Mouse (Mus musculus) ovary, postnatal 36 days (tissue): ENCODE measurements around the gene Col24a1.

Experiments used
- DNase-seq: peaks from one replicate; pipeline ENCODE4 v3.0.0; 2022; ENCODE audit warnings: low spot score, mixed read lengths

The Col24a1 gene

DNA sequence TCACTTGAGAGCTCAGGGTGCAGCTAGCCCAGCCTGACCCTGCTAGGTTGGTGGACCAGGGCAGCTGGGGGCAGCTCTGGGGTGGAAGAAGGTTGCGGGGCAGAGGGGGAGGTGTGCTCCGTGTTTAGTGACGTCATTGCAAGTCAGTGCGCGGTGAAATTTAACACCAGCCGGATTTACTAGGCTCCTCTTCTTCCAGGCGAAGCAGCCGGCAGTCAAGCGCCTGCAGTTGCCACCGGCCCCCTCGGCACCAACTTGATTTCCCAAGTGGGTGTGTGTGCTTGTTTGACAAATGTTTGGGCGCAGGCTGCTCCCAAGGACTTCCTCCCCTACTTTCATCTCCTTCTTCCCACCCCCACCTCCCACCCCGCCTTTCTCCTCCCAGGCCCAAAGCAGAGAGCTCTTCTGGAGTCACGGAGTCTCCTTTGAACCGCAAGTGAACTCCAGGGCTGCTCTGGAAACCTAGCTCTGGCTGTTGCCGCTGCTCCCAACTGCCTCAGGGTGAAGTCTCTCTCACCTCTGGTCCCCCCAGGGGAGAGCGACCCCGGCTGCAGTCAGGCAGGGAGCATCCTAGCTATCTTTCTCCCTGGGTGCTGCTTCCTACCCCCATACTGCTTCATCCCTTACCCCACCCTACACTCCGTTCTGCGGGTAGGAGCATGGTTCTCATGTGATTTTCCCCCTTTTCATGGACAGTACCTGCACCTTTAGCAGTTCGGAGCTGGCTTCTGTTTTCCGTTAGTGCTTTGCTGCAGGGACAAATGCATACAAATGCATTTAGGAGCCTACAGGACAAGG is at the start of gene Col24a1:
Col24a1 (plus strand) TSS at position 136 of the 798 bp plus-strand sequence.
- DNase-seq, result peak; percentile 23

DNA sequence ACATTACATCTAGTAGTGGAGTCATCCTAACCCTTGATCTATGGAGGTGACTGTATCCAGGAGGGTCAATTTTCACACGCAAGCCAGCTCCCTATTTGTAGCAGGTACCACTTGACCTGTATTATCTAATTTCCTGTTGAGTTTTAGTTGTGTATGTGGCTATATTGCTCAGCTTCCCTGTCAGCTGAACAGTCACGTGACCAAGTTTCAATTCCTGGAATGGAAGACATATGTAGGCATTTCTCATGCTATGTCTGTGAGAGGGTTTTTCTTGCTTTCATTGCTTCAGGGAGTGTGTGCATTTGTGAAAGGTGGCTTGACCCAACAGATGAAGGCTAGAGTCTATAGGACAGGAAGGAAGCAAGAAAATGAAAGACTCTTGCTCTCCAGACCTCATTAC is 44.2 kb upstream of the Col24a1 start:
- DNase-seq, result no peak

DNA sequence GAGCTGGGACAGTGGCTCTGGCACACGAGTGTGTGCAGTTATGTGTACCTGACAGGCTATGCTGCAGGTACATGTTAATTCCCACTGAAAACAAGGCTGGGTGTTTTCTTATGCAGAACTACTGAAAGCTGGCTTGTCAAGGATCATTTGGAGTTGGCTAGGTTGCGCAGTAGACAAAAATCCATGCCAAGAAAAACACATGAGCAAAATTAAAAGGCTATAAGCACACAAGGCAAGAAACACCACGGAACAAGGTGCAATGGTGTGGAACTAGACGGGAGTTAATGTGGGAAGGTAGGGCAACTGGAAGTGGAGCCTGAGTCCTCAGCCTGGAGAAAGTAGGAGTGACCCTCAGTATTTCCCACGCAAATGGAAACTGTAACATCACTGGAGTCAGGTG is 39.2 kb upstream of the Col24a1 start:
- DNase-seq, result no peak

GRCm38 (mm10) chr3:145254764-145255396 is 37.4 kb upstream of the Col24a1 start:
- DNase-seq, result no peak

DNA sequence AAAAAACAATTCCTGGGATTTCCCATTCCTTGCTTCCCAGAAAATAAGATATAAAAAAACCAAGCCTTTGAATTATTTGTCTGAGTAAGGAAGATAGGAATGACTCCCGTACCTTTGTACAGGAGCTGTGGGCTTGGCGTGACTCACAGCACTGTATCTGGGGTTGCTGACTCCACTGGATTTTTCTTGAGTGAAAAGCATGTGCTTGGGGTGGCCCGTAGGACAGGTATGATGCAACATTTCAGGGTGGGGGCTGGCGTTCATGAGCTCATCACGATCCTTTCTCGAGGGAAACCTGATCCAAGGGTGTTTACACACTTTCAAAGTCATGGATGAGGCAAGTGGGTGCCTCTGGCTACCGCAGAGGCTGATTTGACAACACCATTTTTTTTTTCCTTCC is 35.6 kb upstream of the Col24a1 start:
- DNase-seq, result no peak

GRCm38 (mm10) chr3:145259678-145260077 is 32.6 kb upstream of the Col24a1 start:
- DNase-seq, result no peak

- DNase-seq, result no peak
Measured at GRCm38 (mm10) chr3:145263131-145263530, 29.1 kb upstream of the Col24a1 start.

- no peak for DNase-seq
Measured at GRCm38 (mm10) chr3:145268066-145268465, 24.2 kb upstream of the Col24a1 start.

DNA sequence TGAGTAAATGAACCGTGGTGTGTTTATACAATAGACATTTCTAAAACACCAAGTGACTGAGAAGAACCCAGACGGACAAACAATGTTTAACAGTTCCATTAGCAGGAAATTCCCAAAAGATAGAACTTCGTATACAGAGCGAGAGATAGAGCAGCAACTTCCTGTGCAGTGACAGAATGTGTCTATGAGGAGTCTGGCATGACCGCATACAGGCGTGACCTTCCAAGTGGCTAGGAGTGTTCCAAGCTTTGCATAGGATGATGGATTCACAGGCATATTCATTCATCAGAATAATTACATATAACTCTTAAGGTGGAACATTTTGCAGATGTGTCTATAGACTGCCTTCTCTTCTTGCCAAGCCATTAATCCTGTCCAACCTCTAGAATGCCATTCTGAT is 18.1 kb upstream of the Col24a1 start:
- no peak for DNase-seq

- peak; percentile 4 for DNase-seq
Measured at GRCm38 (mm10) chr3:145293207-145293606, 935 bp downstream of the Col24a1 start.

- no peak for DNase-seq
Measured at GRCm38 (mm10) chr3:145293623-145294307, 1.5 kb downstream of the Col24a1 start.

- no peak for DNase-seq
Measured at GRCm38 (mm10) chr3:145299980-145300591, 7.8 kb downstream of the Col24a1 start.

DNA sequence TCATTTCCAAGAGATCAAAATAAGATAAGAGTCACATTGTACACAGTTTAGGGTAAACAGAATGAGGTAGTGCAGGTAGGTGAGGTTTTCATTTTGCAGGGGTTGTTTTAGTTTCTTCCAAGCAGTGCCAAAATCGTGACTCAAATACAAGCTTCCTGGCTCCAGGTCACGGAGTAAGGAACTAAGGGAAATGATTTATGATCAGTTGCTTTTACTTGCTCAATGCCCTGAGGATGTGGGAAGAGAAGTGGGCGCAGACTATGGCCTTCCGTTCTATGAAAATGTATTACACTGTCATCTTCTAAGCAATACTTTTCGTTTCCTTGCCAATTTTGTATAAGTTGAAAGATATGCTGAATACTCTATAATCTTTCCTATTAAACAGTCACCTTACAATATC is 13.0 kb downstream of the Col24a1 start:
- DNase-seq, result no peak

DNA sequence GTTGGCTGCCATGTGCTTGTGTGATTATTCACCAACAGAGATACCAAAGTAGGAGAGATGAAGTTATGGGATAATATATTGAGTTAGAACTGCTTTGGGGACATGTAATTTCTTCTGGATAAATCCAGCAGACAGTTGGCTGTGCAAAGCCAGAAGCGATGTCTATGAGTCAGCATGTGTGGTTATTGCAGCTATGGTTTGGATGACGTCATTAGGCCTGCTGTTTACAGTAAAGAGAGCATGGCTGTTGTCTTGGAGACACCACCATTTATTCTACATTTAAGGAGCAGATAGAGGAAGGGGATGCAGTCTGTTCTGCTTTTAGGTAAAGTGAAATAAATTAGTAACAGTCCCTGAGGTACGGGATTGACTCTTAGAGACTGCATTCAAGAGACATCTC is 14.9 kb downstream of the Col24a1 start:
- DNase-seq, result no peak

DNA sequence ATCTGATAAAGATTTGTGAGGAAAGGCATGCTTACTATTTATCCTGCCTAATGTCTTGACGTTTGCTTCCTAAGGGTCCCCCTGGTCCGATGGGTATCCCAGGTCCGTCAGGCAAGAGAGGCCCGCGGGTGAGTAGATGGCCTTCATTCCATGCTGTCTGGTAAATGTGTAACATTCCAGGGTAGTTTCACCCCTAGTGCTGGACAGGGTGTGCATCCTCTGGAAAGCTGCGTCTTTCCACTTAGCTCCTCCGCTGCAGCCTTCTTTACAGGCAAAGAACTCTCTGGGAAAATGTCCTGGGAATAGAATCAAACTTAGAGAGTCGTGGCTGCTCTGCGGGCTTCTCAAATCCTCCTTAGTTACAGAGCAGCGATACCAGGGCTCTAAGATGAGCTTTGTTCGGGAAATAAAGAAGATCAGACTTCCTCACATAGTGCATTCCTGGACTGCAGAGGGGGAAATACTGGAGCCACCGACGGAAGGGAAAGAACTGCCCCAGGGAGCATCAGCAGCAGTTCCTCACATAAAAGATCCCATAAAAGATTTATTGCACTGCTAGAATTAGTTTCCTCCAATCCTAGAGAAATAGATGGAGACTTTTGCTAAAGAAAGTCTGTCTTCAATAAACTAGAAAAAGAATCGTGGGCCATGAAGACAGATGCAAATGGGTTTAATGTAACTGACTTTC is 28.5 kb downstream of the Col24a1 start:
- no peak for DNase-seq

- DNase-seq, result no peak
Measured at GRCm38 (mm10) chr3:145325402-145325801, 33.1 kb downstream of the Col24a1 start.

GRCm38 (mm10) chr3:145331642-145332041 is 39.4 kb downstream of the Col24a1 start:
- DNase-seq, result no peak

DNA sequence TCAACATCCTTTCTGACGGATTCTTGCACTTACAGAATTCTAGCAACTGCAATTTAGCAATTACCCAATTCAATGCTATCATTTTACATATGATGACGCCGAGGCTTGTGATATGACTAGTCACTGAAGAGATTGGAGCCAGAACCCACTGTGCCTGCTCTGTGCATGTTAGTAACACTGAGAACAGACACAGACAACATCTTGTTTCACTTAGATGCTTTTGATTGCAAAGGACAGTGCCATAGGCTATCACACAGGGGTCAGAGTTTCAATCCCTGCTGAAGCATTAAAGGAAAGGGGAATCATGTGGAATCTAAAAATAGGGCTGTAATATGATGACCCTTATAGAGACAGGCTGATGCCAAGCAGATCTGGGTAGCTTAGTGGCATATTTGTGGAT is 41.8 kb downstream of the Col24a1 start:
- no peak for DNase-seq

- no peak for DNase-seq
Measured at GRCm38 (mm10) chr3:145337161-145337560, 44.9 kb downstream of the Col24a1 start.

DNA sequence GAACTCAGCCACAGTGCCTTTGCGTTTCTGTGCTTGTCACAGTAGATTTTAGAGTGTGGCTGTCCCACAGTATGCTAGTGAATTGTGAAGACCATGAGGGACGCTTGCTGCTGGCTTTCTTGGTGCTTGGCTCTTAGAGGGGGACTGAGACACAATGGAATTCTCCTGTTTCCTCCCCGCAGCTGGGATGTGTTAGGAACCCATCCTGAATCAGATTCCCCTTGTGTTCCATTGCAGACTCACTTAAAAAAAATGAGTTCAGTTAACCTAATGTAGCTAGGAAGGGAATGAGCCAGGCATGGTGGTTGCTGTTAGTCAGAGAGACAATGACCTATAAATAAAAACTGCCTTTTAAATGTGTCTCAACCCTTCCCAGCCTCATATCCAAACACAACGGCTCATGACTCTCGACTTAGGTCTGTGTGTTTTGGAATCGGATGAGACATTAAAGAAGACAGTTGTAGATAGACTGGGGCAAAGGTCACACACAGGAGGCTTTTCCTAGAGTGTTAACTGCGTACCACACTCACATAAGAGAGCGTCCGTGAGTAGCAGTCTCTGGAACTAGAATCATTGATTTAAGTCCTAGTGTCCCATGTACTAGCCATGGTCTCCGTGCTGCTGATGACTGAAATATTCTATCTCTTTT is 47.7 kb downstream of the Col24a1 start:
- DNase-seq, result no peak

DNA sequence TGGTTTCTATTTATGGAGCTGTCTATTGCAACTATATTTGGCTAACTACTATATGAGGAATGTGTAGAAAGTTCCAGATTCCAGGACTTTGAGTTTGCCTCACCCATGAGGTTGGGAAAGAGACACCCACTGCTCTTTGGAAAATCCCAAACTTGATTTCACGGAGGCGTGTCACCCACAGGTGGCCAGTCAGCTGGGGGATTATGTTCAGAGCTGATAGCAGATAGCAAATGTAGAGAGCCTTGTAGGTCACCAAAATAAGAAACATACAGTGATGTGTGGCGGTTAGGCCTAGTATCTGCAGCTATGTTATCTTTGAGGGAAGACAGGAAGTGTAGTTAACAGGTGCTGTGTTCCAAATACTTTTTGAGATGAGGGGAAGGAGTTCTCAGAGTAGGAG is 56.4 kb downstream of the Col24a1 start:
- no peak for DNase-seq

- no peak for DNase-seq
Measured at GRCm38 (mm10) chr3:145353951-145354350, 61.7 kb downstream of the Col24a1 start.
